Mouse (Mus musculus): ENCODE measurements around the gene Hoxd4.

Hoxd4 gene

GRCm38 (mm10) chr2:74739869-74740268 lies 28.1 kb downstream of the Hoxd4 start:
- POLR2A ChIA-PET, result interaction anchor here in 1 of 4 experiments (0.6 to 0.7 kb wide), 2 partner anchors 10 to 50 kb away, joined by 3 to 6 read pairs; no protein-coding TSS in a partner anchor

GRCm38 (mm10) chr2:74740311-74741091 lies 28.8 kb downstream of the Hoxd4 start:
- ChIA-PET CTCF (no interaction called here), POLR2A (interaction anchor here in 1 of 4 experiments (0.6 to 0.7 kb wide), 2 partner anchors 11 to 49 kb away, joined by 3 to 6 read pairs; no protein-coding TSS in a partner anchor)

More at GRCm38 (mm10) chr2:74739869-74740268, 28.1 kb downstream of the Hoxd4 start:
- CTCF ChIA-PET, result interaction anchor here in 1 of 4 experiments (1.8 kb wide), 1 partner anchor 24 kb away, joined by 8 read pairs; no protein-coding TSS in a partner anchor

- CTCF ChIA-PET, result no interaction called here
- POLR2A ChIA-PET, result interaction anchor here in 1 of 4 experiments (0.5 kb wide), 1 partner anchor 252 kb away, joined by 3 read pairs; no protein-coding TSS in a partner anchor
Measured at GRCm38 (mm10) chr2:74741252-74741978, 29.7 kb downstream of the Hoxd4 start.

GRCm38 (mm10) chr2:74741979-74742277 lies 30.2 kb downstream of the Hoxd4 start:
- ChIA-PET CTCF (no interaction called here), POLR2A (interaction anchor here in 1 of 4 experiments (0.5 kb wide), 1 partner anchor 252 kb away, joined by 3 read pairs; no protein-coding TSS in a partner anchor)

- ChIA-PET POLR2A (interaction anchor here in 3 of 4 experiments (0.6 to 1.4 kb wide), 4 partner anchors 10 to 802 kb away, joined by 3 to 4 read pairs (median 4); no protein-coding TSS in a partner anchor), CTCF (interaction anchor here in 1 of 4 experiments (1.1 kb wide), 1 partner anchor 218 kb away, joined by 3 read pairs; no protein-coding TSS in a partner anchor)
Measured at GRCm38 (mm10) chr2:74745540-74746297, 34.0 kb downstream of the Hoxd4 start.

- ChIA-PET CTCF (interaction anchor here in 2 of 4 experiments (0.5 to 0.7 kb wide), 2 partner anchors 329 to 1475 kb away, joined by 3 read pairs; partner anchors contain the start of gene Sp9 (in 1 of the 2)), POLR2A (interaction anchor here in 2 of 4 experiments (0.6 to 1.4 kb wide), 3 partner anchors 11 to 802 kb away, joined by 3 to 4 read pairs (median 4); no protein-coding TSS in a partner anchor)
Measured at GRCm38 (mm10) chr2:74746298-74746921, 34.7 kb downstream of the Hoxd4 start.

DNA sequence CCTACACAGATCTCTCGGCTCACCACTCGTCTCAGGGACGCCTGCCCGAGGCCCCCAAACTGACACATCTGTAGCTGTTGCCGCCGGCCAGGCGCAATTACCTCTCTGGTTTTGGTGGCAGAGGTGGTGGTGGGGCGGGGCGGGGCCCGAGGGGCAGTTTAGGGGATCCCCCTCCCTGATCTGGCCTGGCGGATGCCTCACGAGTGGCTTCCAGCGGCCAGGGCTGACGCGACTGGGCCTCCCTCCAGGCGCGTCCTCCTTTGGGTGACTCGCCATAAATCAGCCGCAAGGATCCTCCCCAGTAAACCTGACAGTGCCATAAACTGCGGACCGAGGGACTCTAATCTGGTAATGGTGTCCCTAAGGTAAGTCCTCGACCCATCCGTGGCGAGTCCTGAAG lies 35.3 kb downstream of the Hoxd4 start:
- ChIA-PET POLR2A (no interaction called here), CTCF (interaction anchor here in 1 of 4 experiments (0.5 to 0.7 kb wide), 2 partner anchors 244 to 330 kb away, joined by 3 read pairs; no protein-coding TSS in a partner anchor)

DNA sequence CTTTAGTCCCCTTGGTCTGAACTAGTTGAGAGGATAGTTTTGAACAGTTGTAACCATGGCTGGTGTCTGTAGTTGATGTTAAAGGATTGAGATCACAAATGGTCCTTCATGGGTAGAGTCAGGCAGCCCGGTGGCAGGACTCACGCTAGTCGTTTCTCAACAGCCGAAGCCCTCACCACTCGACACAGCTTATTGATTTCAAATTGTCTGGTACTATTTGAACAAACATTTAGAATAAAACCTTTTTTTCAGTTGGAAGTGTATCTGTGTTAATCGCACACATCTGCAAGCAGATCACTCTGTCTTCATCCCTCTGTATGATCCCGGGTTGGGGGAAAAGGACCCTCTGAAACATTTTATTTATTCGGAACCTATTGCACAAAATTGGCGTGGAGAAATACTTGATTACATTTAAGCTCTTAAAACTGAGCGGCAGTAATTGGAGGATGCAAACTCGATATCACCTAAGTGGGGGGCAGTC lies 36.0 kb downstream of the Hoxd4 start:
- ChIA-PET POLR2A (no interaction called here), CTCF (no interaction called here)

DNA sequence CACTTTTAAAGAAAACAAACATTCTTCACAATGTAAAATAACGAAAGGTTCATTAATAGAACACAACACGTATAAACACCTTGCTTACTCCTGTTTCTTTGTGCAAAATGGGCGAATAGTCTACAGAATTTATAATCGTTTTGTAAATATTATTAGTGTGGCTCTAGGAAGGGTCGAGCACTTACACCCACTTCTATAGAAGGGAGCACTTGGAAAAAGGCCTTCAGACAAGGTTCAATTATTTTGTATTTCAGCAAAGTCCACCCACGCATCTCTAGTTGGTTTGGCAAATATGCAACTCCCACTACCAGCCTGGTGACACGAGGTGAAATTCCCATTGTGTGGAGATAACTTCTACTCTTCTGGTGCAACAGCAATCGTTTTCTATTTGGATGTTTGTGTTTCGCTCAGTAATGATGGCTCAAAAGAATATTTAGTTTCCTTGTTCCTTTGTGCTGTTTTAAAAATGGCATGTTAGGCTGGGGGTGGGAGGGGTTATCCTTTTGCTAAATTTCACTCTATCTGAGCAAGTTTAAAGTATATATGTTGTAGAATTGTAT lies 36.8 kb downstream of the Hoxd4 start:
- POLR2A ChIA-PET, result interaction anchor here in 2 of 4 experiments (1.0 to 1.2 kb wide), 2 partner anchors 13 to 21 kb away, joined by 3 to 4 read pairs; no protein-coding TSS in a partner anchor
- CTCF ChIA-PET, result interaction anchor here in 1 of 4 experiments (0.6 kb wide), 1 partner anchor 76 kb away, joined by 3 read pairs; no protein-coding TSS in a partner anchor

- ChIA-PET CTCF (interaction anchor here in 1 of 4 experiments (0.6 kb wide), 1 partner anchor 77 kb away, joined by 3 read pairs; no protein-coding TSS in a partner anchor), POLR2A (interaction anchor here in 2 of 4 experiments (1.0 to 1.2 kb wide), 2 partner anchors 12 to 22 kb away, joined by 3 to 4 read pairs; no protein-coding TSS in a partner anchor)
Measured at GRCm38 (mm10) chr2:74749337-74750121, 37.8 kb downstream of the Hoxd4 start.

DNA sequence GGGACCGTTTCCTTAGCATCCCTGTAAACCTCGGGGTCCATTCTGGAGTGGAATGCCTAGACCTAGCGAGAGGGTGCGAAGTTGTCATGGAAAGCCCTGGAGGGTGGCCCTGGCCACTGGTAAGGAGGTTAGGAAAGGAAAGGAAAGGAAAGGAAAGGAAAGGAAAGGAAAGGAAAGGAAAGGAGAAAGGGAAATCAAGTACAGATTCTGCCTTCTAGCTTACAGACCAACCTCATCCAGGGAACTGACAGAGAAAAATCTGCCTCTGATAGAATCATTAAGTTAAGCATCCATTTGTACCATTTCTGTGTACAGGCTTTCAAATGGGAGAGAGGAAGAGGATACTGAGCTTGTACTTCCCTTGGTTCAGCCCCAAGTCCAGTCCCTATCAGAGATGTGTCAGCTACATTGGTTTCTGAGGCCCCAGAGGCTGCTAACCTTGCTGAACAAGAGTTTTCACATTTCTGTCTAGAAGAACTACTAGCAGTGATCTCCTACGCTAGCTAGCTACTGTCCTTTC lies 39.1 kb downstream of the Hoxd4 start:
- CTCF ChIA-PET, result interaction anchor here in 1 of 4 experiments (0.6 kb wide), 1 partner anchor 70 kb away, joined by 5 read pairs; no protein-coding TSS in a partner anchor
- POLR2A ChIA-PET, result no interaction called here

- ChIA-PET CTCF (no interaction called here), POLR2A (no interaction called here)
Measured at GRCm38 (mm10) chr2:74751861-74752260, 40.1 kb downstream of the Hoxd4 start.

GRCm38 (mm10) chr2:74752431-74753174 lies 40.9 kb downstream of the Hoxd4 start:
- POLR2A ChIA-PET, result interaction anchor here in 1 of 4 experiments (1.4 kb wide), 1 partner anchor 10 kb away, joined by 4 read pairs; the partner anchor contains the start of gene Hoxd1
- CTCF ChIA-PET, result no interaction called here

- POLR2A ChIA-PET, result interaction anchor here in 2 of 4 experiments (1.2 to 1.4 kb wide), 2 partner anchors 9 to 23 kb away, joined by 3 to 4 read pairs; partner anchors contain the start of gene Hoxd1 (in 1 of the 2)
- CTCF ChIA-PET, result interaction anchor here in 1 of 4 experiments (0.6 kb wide), 1 partner anchor 237 kb away, joined by 4 read pairs; no protein-coding TSS in a partner anchor
Measured at GRCm38 (mm10) chr2:74753175-74753523, 41.4 kb downstream of the Hoxd4 start.

DNA sequence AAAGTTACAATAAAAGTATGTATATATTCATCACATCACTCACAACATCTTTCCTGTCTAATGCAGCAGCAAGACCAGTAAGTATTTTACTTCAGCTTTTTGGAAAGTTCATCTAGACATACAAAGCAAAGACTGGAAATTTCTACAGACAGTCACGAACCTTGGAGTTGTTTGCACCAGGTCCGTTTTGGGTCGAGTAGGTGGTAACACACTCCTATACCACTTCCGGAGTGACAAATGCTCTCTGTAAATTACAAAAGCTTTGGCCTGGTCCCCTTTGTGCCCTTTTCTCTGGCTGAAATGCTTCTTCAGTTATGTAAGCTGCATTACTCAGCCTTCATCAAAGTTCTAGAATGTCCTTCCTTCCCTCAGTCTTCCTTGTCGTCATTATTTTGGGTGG lies 42.0 kb downstream of the Hoxd4 start:
- ChIA-PET CTCF (interaction anchor here in 1 of 4 experiments (0.6 kb wide), 1 partner anchor 236 kb away, joined by 4 read pairs; no protein-coding TSS in a partner anchor), POLR2A (interaction anchor here in 2 of 4 experiments (0.9 to 1.4 kb wide), 3 partner anchors 9 to 73 kb away, joined by 3 to 4 read pairs (median 3); partner anchors contain the start of gene Hoxd1 (in 1 of the 2))

DNA sequence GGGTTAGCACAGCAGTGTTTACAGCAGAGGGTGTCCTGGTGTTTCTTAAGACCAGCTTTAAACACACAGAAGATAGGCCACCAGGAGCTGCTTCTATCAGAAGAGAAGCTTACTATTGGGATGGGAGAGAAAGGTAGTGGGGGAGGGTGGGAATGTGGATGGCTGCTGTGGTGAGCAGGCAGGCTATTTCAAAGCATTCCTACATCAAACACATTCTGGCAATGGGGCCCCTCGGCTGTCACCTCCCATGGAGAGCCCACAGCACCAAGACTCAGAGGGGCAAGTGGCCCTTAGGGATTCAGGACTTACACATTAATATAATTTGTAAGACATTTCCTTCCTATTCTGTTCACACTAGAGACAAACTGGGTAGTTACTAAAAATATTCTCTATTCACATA lies 48.4 kb downstream of the Hoxd4 start:
- POLR2A ChIA-PET, result no interaction called here
- CTCF ChIA-PET, result interaction anchor here in 1 of 4 experiments (0.6 kb wide), 1 partner anchor 201 kb away, joined by 3 read pairs; no protein-coding TSS in a partner anchor

Data from embryonic stem cell, embryonic (primary cell).